Mouse (Mus musculus): ENCODE results near the gene Sae1. TPM values are rescaled to one million over a fixed set of nuclear protein-coding genes. Genes with fewer than 3 reads are reported as not detected.

Gene Sae1
- polyA plus RNA-seq, 1 experiment from 2014 or later: 144 TPM

DNA sequence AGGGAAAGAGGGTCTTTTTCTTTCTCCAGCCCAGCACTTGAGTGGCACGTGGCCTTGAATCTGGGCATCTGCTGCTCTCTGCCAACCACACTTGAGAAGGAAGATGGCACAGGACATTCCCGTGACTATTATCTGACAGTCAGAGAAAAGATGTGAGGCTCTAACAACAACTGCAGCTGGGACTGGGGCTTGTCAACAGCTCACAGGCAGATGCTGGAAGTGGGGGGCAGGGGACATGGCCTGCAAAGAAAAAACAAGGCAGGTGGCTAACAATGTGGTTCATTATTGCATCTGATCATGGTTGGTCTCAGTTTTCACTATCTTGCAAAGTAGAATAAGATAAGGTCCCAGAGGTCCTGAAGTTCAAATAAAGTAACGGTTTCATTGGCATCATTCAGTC lies 43.0 kb downstream of the Sae1 start:
- peaks cover 32% of the 10 kb centered on the region for H3K4me1 ChIP-seq (replicated peaks)
- H3K27me3 ChIP-seq: no peaks in the 10 kb centered on the region
- peaks cover 63% of the 10 kb centered on the region for H3K36me3 ChIP-seq
- no peak overlapping the region for H3K9ac ChIP-seq
- ATAC-seq (ENCODE audit: low read depth) (no peak), DNase-seq (no peak)
- H3K9me3 ChIP-seq (replicated peaks): no peaks in the 10 kb centered on the region
- H3K4me2 ChIP-seq: no peak overlapping the region
- WGBS (ENCODE audit: insufficient replicate concordance): 69% methylated on average over 3 of the region's 3 CpGs
- H3K4me3 ChIP-seq (replicated peaks): no peak overlapping the region
- H3K27ac ChIP-seq: no peak overlapping the region

DNA sequence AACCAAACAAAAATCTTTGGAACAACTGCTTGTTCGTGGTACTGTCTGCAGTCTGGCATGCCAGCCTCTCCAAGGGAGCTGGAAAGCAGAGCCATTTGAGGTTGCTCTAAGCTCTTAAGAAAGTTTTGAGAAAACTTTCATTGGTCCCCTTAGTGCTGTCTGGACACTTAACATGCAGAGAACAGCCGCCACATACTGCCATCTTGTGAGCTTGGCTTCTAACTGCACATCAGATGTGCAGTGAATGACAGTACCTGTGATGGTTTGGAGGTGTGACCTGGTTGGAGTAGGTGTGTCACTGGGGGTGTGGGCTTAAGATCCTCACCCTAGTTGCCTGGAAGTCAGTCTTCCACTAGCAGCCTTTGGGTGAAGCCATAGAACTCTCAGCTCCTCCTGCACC lies 49.9 kb downstream of the Sae1 start:
- Histone ChIP-seq H3K4me2 (no peak overlapping the region), H3K4me1 (replicated peaks) (peaks cover 25% of the 10 kb centered on the region), H3K36me3 (peaks cover 83% of the 10 kb centered on the region), H3K9me3 (replicated peaks) (no peaks in the 10 kb centered on the region), H3K27ac (no peak overlapping the region), H3K4me3 (replicated peaks) (no peak overlapping the region), H3K27me3 (no peaks in the 10 kb centered on the region), H3K9ac (no peak overlapping the region)
- 82% methylated on average over 2 of the region's 2 CpGs for WGBS (ENCODE audit: insufficient replicate concordance)
- DNase-seq (no peak), ATAC-seq (ENCODE audit: low read depth) (no peak)

DNA sequence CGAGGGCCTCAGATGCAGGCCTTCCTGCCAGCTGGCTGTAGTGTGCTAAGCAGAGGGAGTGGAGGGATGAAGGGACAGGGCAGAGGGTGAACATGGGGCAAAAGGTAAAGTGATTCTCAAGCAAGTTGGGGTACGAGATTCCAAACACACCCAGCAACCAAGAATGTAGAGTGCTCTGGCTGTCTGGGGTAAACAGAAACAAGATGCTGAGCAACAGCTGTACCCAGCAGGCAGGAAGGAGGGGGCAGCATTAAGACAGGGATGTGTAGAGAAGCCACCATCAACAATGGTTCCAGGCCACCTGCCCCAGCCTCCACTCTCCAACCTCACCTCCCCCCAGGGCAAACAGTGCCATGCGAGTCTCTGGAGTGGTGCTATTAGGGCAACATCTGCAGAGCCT lies 58.5 kb downstream of the Sae1 start:
- no peak overlapping the region for H3K9ac ChIP-seq
- 76% methylated on average over 3 of the region's 3 CpGs for WGBS (ENCODE audit: insufficient replicate concordance)
- H3K9me3 ChIP-seq (replicated peaks): no peaks in the 10 kb centered on the region
- H3K4me1 ChIP-seq (replicated peaks): peaks cover 9% of the 10 kb centered on the region
- no peaks in the 10 kb centered on the region for H3K27me3 ChIP-seq
- peaks cover 87% of the 10 kb centered on the region for H3K36me3 ChIP-seq
- no peak overlapping the region for H3K4me2 ChIP-seq
- ATAC-seq (ENCODE audit: low read depth) (no peak), DNase-seq (no peak)
- no peak overlapping the region for H3K27ac ChIP-seq
- H3K4me3 ChIP-seq (replicated peaks): no peak overlapping the region

- no peak for DNase-seq
- ATAC-seq (ENCODE audit: low read depth): peak; percentile 27
- no peak overlapping the region for H3K4me2 ChIP-seq
- no peak overlapping the region for H3K9ac ChIP-seq
- H3K27ac ChIP-seq: peak overlapping the region; percentile 45
- peaks cover 9% of the 10 kb centered on the region for H3K4me1 ChIP-seq (replicated peaks)
- peaks cover 63% of the 10 kb centered on the region for H3K36me3 ChIP-seq
- whole genome bisulfite sequencing (ENCODE audit: insufficient replicate concordance): 79% methylated on average over 2 of the region's 2 CpGs
- H3K4me3 ChIP-seq (replicated peaks): no peak overlapping the region
- H3K27me3 ChIP-seq: no peaks in the 10 kb centered on the region
- H3K9me3 ChIP-seq (replicated peaks): no peaks in the 10 kb centered on the region
Observed at GRCm38 (mm10) chr7:16326607-16326971, 61.0 kb downstream of the Sae1 start.

- no peaks in the 10 kb centered on the region for H3K27me3 ChIP-seq
Observed at GRCm38 (mm10) chr7:16325920-16326606, 61.5 kb downstream of the Sae1 start.

GRCm38 (mm10) chr7:16324661-16325060 lies 62.9 kb downstream of the Sae1 start:
- Histone ChIP-seq H3K36me3 (peaks cover 46% of the 10 kb centered on the region), H3K27ac (no peak overlapping the region), H3K4me2 (no peak overlapping the region), H3K4me3 (replicated peaks) (no peak overlapping the region), H3K9ac (no peak overlapping the region), H3K9me3 (replicated peaks) (no peaks in the 10 kb centered on the region), H3K4me1 (replicated peaks) (peaks cover 9% of the 10 kb centered on the region), H3K27me3 (no peaks in the 10 kb centered on the region)
- 87% methylated on average over 7 of the region's 7 CpGs for WGBS (ENCODE audit: insufficient replicate concordance)
- ATAC-seq (ENCODE audit: low read depth): no peak
- no peak for DNase-seq

More at GRCm38 (mm10) chr7:16325920-16326606, 61.5 kb downstream of the Sae1 start:
- H3K4me3 ChIP-seq (replicated peaks): no peak overlapping the region
- peaks cover 9% of the 10 kb centered on the region for H3K4me1 ChIP-seq (replicated peaks)
- peak overlapping the region; percentile 45 for H3K27ac ChIP-seq
- H3K4me2 ChIP-seq: no peak overlapping the region
- ATAC-seq (ENCODE audit: low read depth) (peak; percentile 77), DNase-seq (peak; percentile 60)
- no peaks in the 10 kb centered on the region for H3K9me3 ChIP-seq (replicated peaks)
- peaks cover 60% of the 10 kb centered on the region for H3K36me3 ChIP-seq
- peak overlapping the region; percentile 36 for H3K9ac ChIP-seq
- WGBS (ENCODE audit: insufficient replicate concordance): 28% methylated on average over 8 of the region's 8 CpGs

DNA sequence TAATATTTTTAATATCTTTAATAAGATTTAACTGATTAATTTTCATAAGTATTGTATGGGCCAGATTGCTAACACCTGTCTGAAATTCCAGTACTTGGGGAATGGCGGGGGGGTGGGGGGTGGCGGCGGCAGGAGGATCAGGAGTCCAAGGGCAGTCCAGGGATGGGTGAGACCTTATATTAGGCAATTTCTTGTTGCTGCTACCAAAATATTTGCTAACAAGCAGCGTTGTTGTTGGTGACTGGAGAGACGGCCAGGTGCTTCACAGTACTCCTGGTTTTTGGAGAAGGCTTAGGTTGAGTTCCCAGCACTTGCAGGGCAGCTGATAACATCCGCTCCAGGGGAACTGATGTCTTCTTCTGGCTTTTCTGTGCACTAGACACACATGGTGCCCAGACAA lies 67.1 kb downstream of the Sae1 start:
- H3K36me3 ChIP-seq: peaks cover 26% of the 10 kb centered on the region
- peaks cover 5% of the 10 kb centered on the region for H3K4me1 ChIP-seq (replicated peaks)
- no peak for DNase-seq
- H3K9me3 ChIP-seq (replicated peaks): no peaks in the 10 kb centered on the region
- H3K27ac ChIP-seq: no peak overlapping the region
- no peak for ATAC-seq (ENCODE audit: low read depth)
- H3K4me2 ChIP-seq: no peak overlapping the region
- no peaks in the 10 kb centered on the region for H3K27me3 ChIP-seq
- H3K4me3 ChIP-seq (replicated peaks): no peak overlapping the region
- WGBS (ENCODE audit: insufficient replicate concordance): 76% methylated on average over 6 of the region's 6 CpGs
- no peak overlapping the region for H3K9ac ChIP-seq

DNA sequence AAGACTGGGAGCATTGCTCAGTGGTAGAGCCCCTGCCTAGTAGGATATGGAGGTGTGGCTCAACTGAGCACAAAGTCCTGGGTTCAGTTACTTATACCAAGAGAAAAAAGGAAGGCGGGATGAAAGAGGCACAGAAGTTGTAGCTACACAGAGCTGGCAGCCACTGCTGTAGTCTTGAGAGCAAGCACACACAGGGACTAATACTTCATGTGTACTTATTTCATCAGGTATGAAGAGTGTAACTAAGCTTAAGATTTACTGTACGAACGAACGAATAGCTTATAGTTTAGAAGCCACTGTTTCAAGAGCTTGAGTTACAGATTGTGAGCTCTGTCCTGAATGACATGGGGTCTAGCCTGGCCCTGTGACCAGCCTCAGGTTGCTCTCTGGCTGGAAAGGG lies 68.4 kb downstream of the Sae1 start:
- Histone ChIP-seq H3K36me3 (peaks cover 17% of the 10 kb centered on the region), H3K4me2 (no peak overlapping the region), H3K9ac (no peak overlapping the region), H3K27me3 (no peaks in the 10 kb centered on the region), H3K4me3 (replicated peaks) (no peak overlapping the region), H3K9me3 (replicated peaks) (no peaks in the 10 kb centered on the region), H3K27ac (no peak overlapping the region), H3K4me1 (replicated peaks) (peaks cover 18% of the 10 kb centered on the region)
- no peak for DNase-seq
- WGBS (ENCODE audit: insufficient replicate concordance): 88% methylated on average over 4 of the region's 4 CpGs
- no peak for ATAC-seq (ENCODE audit: low read depth)

DNA sequence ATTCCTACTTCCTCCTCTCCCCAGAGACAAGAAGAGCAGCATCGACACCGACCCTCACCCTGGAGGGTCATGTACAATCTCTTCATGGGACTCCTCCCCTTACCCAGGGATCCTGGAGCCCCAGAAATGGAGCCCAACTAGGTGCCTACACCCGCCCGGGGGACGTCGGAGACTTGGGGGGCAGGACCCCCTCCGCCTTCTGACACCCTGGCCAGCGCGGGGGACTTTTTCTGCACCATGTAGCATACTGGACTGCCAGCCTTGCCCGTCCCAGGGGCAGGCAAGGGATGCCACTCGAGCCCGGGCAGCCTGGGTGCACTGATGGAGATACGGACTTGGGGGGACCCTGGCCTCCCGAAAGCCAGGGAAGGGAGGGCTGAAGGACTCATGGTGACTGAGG lies 70.5 kb downstream of the Sae1 start:
- DNase-seq (no peak), ATAC-seq (ENCODE audit: low read depth) (no peak)
- Histone ChIP-seq H3K27me3 (peaks cover 9% of the 10 kb centered on the region), H3K4me2 (no peak overlapping the region), H3K9ac (no peak overlapping the region), H3K9me3 (replicated peaks) (no peaks in the 10 kb centered on the region), H3K27ac (no peak overlapping the region), H3K36me3 (peaks cover 17% of the 10 kb centered on the region), H3K4me3 (replicated peaks) (no peak overlapping the region), H3K4me1 (replicated peaks) (peaks cover 37% of the 10 kb centered on the region)
- 82% methylated on average over 14 of the region's 14 CpGs for WGBS (ENCODE audit: insufficient replicate concordance)

DNA sequence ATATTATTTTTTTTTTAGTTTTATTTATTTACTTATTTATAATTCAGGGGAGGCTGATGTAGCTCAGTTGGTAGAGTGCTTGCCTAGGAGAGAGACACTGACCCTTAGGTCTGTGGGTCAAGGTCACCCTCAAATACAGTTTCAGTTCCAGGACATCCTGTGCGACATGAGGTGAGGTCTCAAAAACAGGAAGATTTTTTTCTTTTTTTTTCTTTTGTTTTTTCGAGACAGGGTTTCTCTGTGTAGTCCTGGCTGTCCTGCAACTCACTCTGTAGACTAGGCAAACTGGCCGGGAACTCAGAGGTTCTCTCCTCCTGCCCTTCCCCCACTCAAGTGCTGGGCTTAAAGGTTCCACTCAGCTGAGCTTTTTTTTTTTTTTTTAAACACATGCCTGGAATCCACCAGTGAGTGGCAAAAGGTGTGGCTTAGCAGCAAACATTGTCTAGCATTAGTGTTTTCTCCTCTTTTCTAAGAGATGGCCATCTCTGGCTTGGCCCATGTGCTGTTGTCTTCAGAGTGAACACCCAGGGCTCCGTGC lies 72.3 kb downstream of the Sae1 start:
- Histone ChIP-seq H3K4me1 (replicated peaks) (peaks cover 55% of the 10 kb centered on the region), H3K27me3 (peaks cover 18% of the 10 kb centered on the region), H3K27ac (peak overlapping the region; percentile 61), H3K9ac (no peak overlapping the region), H3K36me3 (peaks cover 17% of the 10 kb centered on the region), H3K4me3 (replicated peaks) (no peak overlapping the region), H3K9me3 (replicated peaks) (no peaks in the 10 kb centered on the region), H3K4me2 (no peak overlapping the region)
- no peak for ATAC-seq (ENCODE audit: low read depth)
- no peak for DNase-seq
- 60% methylated on average over 4 of the region's 4 CpGs for WGBS (ENCODE audit: insufficient replicate concordance)

GRCm38 (mm10) chr7:16314221-16314775 lies 73.3 kb downstream of the Sae1 start:
- peak overlapping the region; percentile 99 for H3K9ac ChIP-seq
- ATAC-seq (ENCODE audit: low read depth): no peak; the same call in 1 of the 2 replicates
- DNase-seq: no peak
- peaks cover 17% of the 10 kb centered on the region for H3K36me3 ChIP-seq
- peaks cover 18% of the 10 kb centered on the region for H3K27me3 ChIP-seq
- H3K27ac ChIP-seq: peak overlapping the region; percentile 99
- H3K4me1 ChIP-seq (replicated peaks): peaks cover 64% of the 10 kb centered on the region
- WGBS (ENCODE audit: insufficient replicate concordance): 18% methylated on average over 13 of the region's 13 CpGs
- no peaks in the 10 kb centered on the region for H3K9me3 ChIP-seq (replicated peaks)
- peak overlapping the region; percentile 100 for H3K4me2 ChIP-seq
- H3K4me3 ChIP-seq (replicated peaks): peak overlapping the region; percentile 91

Measured in liver, embryonic 13.5 days (tissue).